Mouse (Mus musculus) MEL (cell line): ENCODE results near the gene Miga1. TPM values are rescaled to one million over a fixed set of nuclear protein-coding genes. Genes with fewer than 3 reads are reported as not detected.

ENCODE experiments used
- DNase-seq: peaks from one replicate; pipeline ENCODE4 v3.0.0; 2011; ENCODE audit warnings: low read depth, low spot score
- H3K27ac ChIP-seq: 2 replicates; pipeline ENCODE4 v1.5.1; 2012; ENCODE audit warnings: low read depth, mild to moderate bottlenecking, control low read depth, low read length, moderate library complexity; ENCODE audit not compliant: control insufficient read depth
- H3K27me3 ChIP-seq, 2 experiments: fragments of 150-350 bp in 1 of 2; sonication (generic) in 1 of 2; 2 replicates each; pipeline ENCODE4 v1.6.1; 2012; ENCODE audit warnings: low read length in 2 of 2, mild to moderate bottlenecking in 2 of 2, improper control_type of control experiment in 1 of 2, moderate library complexity in 1 of 2; ENCODE audit not compliant: insufficient read depth in 2 of 2, control insufficient read depth in 1 of 2
- H3K36me3 ChIP-seq, 2 experiments: 2 replicates each; pipeline ENCODE4 v1.6.1; 2012 to 2014; ENCODE audit warnings: low read length in 2 of 2, improper control_type of control experiment in 1 of 2, inconsistent platforms in 1 of 2, mild to moderate bottlenecking in 1 of 2; ENCODE audit not compliant: insufficient read depth in 2 of 2, control insufficient read depth in 1 of 2
- H3K4me1 ChIP-seq, 2 experiments: fragments of 150-350 bp in 1 of 2; sonication (generic) in 1 of 2; 2 replicates each; pipeline ENCODE4 v1.6.1; 2012; ENCODE audit warnings: low read length in 2 of 2, improper control_type of control experiment in 1 of 2, mild to moderate bottlenecking in 1 of 2; ENCODE audit not compliant: insufficient read depth in 2 of 2, control insufficient read depth in 1 of 2
- H3K4me3 ChIP-seq, 2 experiments: fragments of 150-350 bp in 1 of 2; sonication (generic) in 1 of 2; 2 replicates each; pipeline ENCODE4 v1.5.1; 2012; ENCODE audit warnings: low read depth in 2 of 2, low read length in 2 of 2, mild to moderate bottlenecking in 2 of 2, moderate library complexity in 2 of 2, control low read depth in 1 of 2, improper control_type of control experiment in 1 of 2; ENCODE audit not compliant: control insufficient read depth in 1 of 2, insufficient read depth in 1 of 2
- H3K79me2 ChIP-seq: 2 replicates; pipeline ENCODE4 v1.6.1; 2012; ENCODE audit warnings: mild to moderate bottlenecking, low read length, moderate library complexity; ENCODE audit not compliant: control insufficient read depth, poor library complexity, insufficient read depth
- H3K9ac ChIP-seq: 2 replicates; pipeline ENCODE4 v1.6.1; 2012; ENCODE audit warnings: low read depth, mild to moderate bottlenecking, control low read depth, low read length, moderate library complexity; ENCODE audit not compliant: control insufficient read depth, poor library complexity, severe bottlenecking
- H3K9me3 ChIP-seq: fragments of 150-350 bp; sonication (generic); replicated peaks from 2 replicates; pipeline ENCODE4 v1.6.1; 2012; ENCODE audit warnings: mild to moderate bottlenecking, low read length, improper control_type of control experiment, moderate library complexity; ENCODE audit not compliant: insufficient read depth
- BHLHE40 ChIP-seq: IDR thresholded peaks from 2 replicates; pipeline ENCODE4 v1.6.1; 2012; ENCODE audit warnings: low read depth, mild to moderate bottlenecking, inconsistent platforms, low read length, improper control_type of control experiment, borderline replicate concordance
- CHD1 ChIP-seq: IDR thresholded peaks from 2 replicates; pipeline ENCODE4 v1.6.1; 2012; ENCODE audit warnings: low read depth, mild to moderate bottlenecking, inconsistent platforms, low read length, improper control_type of control experiment
- CHD2 ChIP-seq: IDR thresholded peaks from 2 replicates; pipeline ENCODE4 v1.6.1; 2011; ENCODE audit warnings: low read length, improper control_type of control experiment
- CTCF ChIP-seq, 3 experiments: IDR thresholded peaks in 2 of 3; conservative IDR thresholded peaks in 1 of 3; 2 replicates each; pipeline ENCODE4 v1.5.1; 2011 to 2012; ENCODE audit warnings: low read length in 3 of 3, low read depth in 2 of 3, mild to moderate bottlenecking in 2 of 3, improper control_type of control experiment in 1 of 3, inconsistent platforms in 1 of 3, mixed read lengths in 1 of 3, moderate library complexity in 1 of 3; ENCODE audit not compliant: control insufficient read depth in 1 of 3, insufficient read depth in 1 of 3, poor library complexity in 1 of 3, severe bottlenecking in 1 of 3
- GABPA ChIP-seq: IDR thresholded peaks from 2 replicates; pipeline ENCODE4 v1.6.1; 2012; ENCODE audit warnings: low read depth, mild to moderate bottlenecking, inconsistent platforms, low read length, improper control_type of control experiment, moderate library complexity
- HCFC1 ChIP-seq: IDR thresholded peaks from 2 replicates; pipeline ENCODE4 v1.6.1; 2012; ENCODE audit warnings: low read depth, mild to moderate bottlenecking, inconsistent platforms, low read length, improper control_type of control experiment, moderate library complexity
- JUND ChIP-seq: IDR thresholded peaks from 2 replicates; pipeline ENCODE4 v1.6.1; 2011; ENCODE audit warnings: low read depth, mild to moderate bottlenecking, improper control_type of control experiment, low read length
- KAT2A ChIP-seq: conservative IDR thresholded peaks from 2 replicates; pipeline ENCODE4 v1.6.1; 2012; ENCODE audit warnings: low read depth, low read length, improper control_type of control experiment, inconsistent platforms
- MAX ChIP-seq: IDR thresholded peaks from 2 replicates; pipeline ENCODE4 v1.6.1; 2011; ENCODE audit warnings: low read length, improper control_type of control experiment
- MXI1 ChIP-seq: IDR thresholded peaks from 2 replicates; pipeline ENCODE4 v1.6.1; 2011; ENCODE audit warnings: mild to moderate bottlenecking, low read depth, low read length, improper control_type of control experiment
- MYC ChIP-seq: IDR thresholded peaks from 2 replicates; pipeline ENCODE4 v1.6.1; 2011; ENCODE audit warnings: low read depth, mild to moderate bottlenecking, low read length, improper control_type of control experiment, moderate library complexity
- NELFE ChIP-seq: IDR thresholded peaks from 2 replicates; pipeline ENCODE4 v1.6.1; 2011; ENCODE audit warnings: low read depth, low read length, improper control_type of control experiment
- NRF1 ChIP-seq: IDR thresholded peaks from 2 replicates; pipeline ENCODE4 v1.6.1; 2014; ENCODE audit warnings: low read depth, mild to moderate bottlenecking, inconsistent platforms, low read length, improper control_type of control experiment, moderate library complexity; ENCODE audit not compliant: poor library complexity, insufficient read depth, severe bottlenecking
- POLR2AphosphoS5 ChIP-seq: IDR thresholded peaks from 2 replicates; pipeline ENCODE4 v1.6.1; 2012; ENCODE audit warnings: low read depth, borderline replicate concordance, mild to moderate bottlenecking, inconsistent platforms, low read length, moderate library complexity, mixed read lengths
- SMC3 ChIP-seq: IDR thresholded peaks from 2 replicates; pipeline ENCODE4 v1.6.1; 2011; ENCODE audit warnings: low read depth, low read length, improper control_type of control experiment
- USF1 ChIP-seq: IDR thresholded peaks from 2 replicates; pipeline ENCODE4 v1.6.1; 2014; ENCODE audit warnings: low read depth, mild to moderate bottlenecking, inconsistent platforms, low read length, improper control_type of control experiment, moderate library complexity
- ZC3H11A ChIP-seq: IDR thresholded peaks from 2 replicates; pipeline ENCODE4 v1.6.1; 2012; ENCODE audit warnings: low read depth, mild to moderate bottlenecking, inconsistent platforms, low read length, improper control_type of control experiment
- ZKSCAN1 ChIP-seq: IDR thresholded peaks from 2 replicates; pipeline ENCODE4 v1.6.1; 2012; ENCODE audit warnings: low read depth, mild to moderate bottlenecking, inconsistent platforms, low read length, improper control_type of control experiment, moderate library complexity
- ZMIZ1 ChIP-seq: IDR thresholded peaks from 2 replicates; pipeline ENCODE4 v1.6.1; 2012; ENCODE audit warnings: low read depth, mild to moderate bottlenecking, inconsistent platforms, low read length, improper control_type of control experiment, moderate library complexity
- polyA plus RNA-seq, 2 experiments: library from polyadenylated mRNA; stranded (reverse) in 1 of 2; unstranded in 1 of 2; fragments of >175 nt in 1 of 2; fragments of >200 nt in 1 of 2; gene quantifications; 2 replicates each; pipeline versions ENCODE4 v1.2.1 to v1.2.4; 2012; ENCODE audit warnings: low replicate concordance in 2 of 2, low read depth in 1 of 2; ENCODE audit not compliant: insufficient read length in 2 of 2, insufficient read depth in 1 of 2, missing spikeins in 1 of 2
- total RNA-seq: library from RNA; depleted of rRNA; stranded (reverse); fragments of 300-350 nt; gene quantifications from 2 replicates; pipeline ENCODE4 v1.2.3, GENCODE M21; 2012

Miga1 gene
- total and polyA plus RNA-seq, 3 experiments, result 14.2 to 16.2 TPM; not detected in 1

GRCm38 (mm10) chr3:152241098-152241497, 99.1 kb downstream of the Miga1 start:
- Histone ChIP-seq H3K79me2 (no peaks in the 10 kb centered on the region), H3K9me3 (no peaks in the 10 kb centered on the region), H3K4me3 (no peak overlapping the region), H3K27ac (no peak overlapping the region), H3K36me3 (peaks cover 13 to 14% of the 10 kb centered on the region in 2 experiments), H3K9ac (no peak overlapping the region), H3K4me1 (0 out of 4 replicates have a peak, but pooled peaks cover 0 to 2% of the 10 kb centered on the region in 2 experiments), H3K27me3 (no peaks in the 10 kb centered on the region)
- no peak for DNase-seq
- no peak for TF ChIP-seq HCFC1
- TF ChIP-seq GABPA, result no peak
- no peak for TF ChIP-seq ZC3H11A
- TF ChIP-seq SMC3, result no peak
- no peak for TF ChIP-seq MXI1
- no peak for TF ChIP-seq USF1
- TF ChIP-seq NRF1, result no peak
- TF ChIP-seq NELFE, result no peak
- TF ChIP-seq CTCF (IDR thresholded peaks at IDR 0.05 in 2 of 3, conservative IDR thresholded peaks at IDR 0.05 in 1 of 3; ENCODE audit: control insufficient read depth in 1 of 3, insufficient read depth in 1 of 3, low read depth in 2 of 3, low read length in 3 of 3, poor library complexity in 1 of 3, severe bottlenecking in 1 of 3), result no peak
- no peak for TF ChIP-seq CHD1
- no peak for TF ChIP-seq MAX
- TF ChIP-seq ZKSCAN1, result no peak
- no peak for TF ChIP-seq CHD2
- TF ChIP-seq POLR2AphosphoS5, result no peak

- peaks cover 11 to 29% of the 10 kb centered on the region in 2 experiments for H3K36me3 ChIP-seq
- no peaks in the 10 kb centered on the region for H3K9me3 ChIP-seq
- H3K27ac ChIP-seq, result no peak overlapping the region
- no peak for DNase-seq
- H3K79me2 ChIP-seq, result no peaks in the 10 kb centered on the region
- no peaks in the 10 kb centered on the region for H3K4me1 ChIP-seq
- TF ChIP-seq ZMIZ1 (peak; percentile 11; the same call in 1 of the 2 replicates), MAX (no peak)
- H3K9ac ChIP-seq, result no peak overlapping the region
- H3K4me3 ChIP-seq, result no peak overlapping the region
- no peaks in the 10 kb centered on the region for H3K27me3 ChIP-seq
These were observed 100.6 kb downstream of the Miga1 start for GRCm38 (mm10) chr3:152239592-152239991.

- Histone ChIP-seq H3K9ac (no peak overlapping the region), H3K79me2 (no peaks in the 10 kb centered on the region), H3K36me3 (peaks cover 13 to 36% of the 10 kb centered on the region in 2 experiments), H3K4me1 (no peaks in the 10 kb centered on the region), H3K27ac (no peak overlapping the region)
- DNase-seq, result peak; percentile 78
- TF ChIP-seq BHLHE40 (no peak), MYC (peak; percentile 93), KAT2A (no peak), SMC3 (0 out of 2 replicates have a peak, but pooled peaks have one; percentile 14), ZMIZ1 (0 out of 2 replicates have a peak, but pooled peaks have one; percentile 15), CTCF (IDR thresholded peaks at IDR 0.05 in 2 of 3, conservative IDR thresholded peaks at IDR 0.05 in 1 of 3; ENCODE audit: control insufficient read depth in 1 of 3, insufficient read depth in 1 of 3, low read depth in 2 of 3, low read length in 3 of 3, poor library complexity in 1 of 3, severe bottlenecking in 1 of 3) (peak in 1 of 3 experiments; percentile 10; a peak in 1 of 6 replicates), JUND (peak; percentile 70; the same call in 1 of the 2 replicates)
- TF ChIP-seq, all 39 proteins: peak for 5
- Histone ChIP-seq H3K27me3 (no peaks in the 10 kb centered on the region), H3K4me3 (no peak overlapping the region), H3K9me3 (no peaks in the 10 kb centered on the region)
These were observed 101.4 kb downstream of the Miga1 start for GRCm38 (mm10) chr3:152238836-152239235.
